Mouse (Mus musculus) hindlimb bud, embryonic 11.5 days (tissue): ENCODE data around the gene Olfr1099.

Experiments used
- DNase-seq: peaks from one replicate; pipeline ENCODE4 v3.0.0-alpha.2; 2012; ENCODE audit warnings: low read depth, low spot score; ENCODE audit errors: extremely low spot score

Gene Olfr1099

DNA sequence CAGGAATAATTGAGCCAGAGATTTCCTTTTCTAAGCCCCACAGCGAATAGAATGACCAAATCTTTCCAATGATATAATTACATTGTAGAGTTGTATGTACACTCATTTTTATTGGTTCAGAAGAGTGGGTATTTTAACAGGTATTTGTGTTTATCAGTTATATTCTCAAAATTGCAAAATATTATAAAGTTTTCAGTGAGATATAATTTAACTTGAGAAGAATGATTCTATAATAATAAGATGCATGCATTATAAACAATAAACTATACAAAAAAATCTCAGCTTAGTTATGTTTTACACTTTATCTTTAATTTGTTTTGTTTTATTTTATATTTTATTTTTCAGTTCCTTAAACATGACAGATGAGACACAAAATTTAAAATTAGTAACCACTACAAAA lies at the start of gene Olfr1099:
Olfr1099 (minus strand) TSS at position 101 of the 400 bp plus-strand sequence.
- DNase-seq = no peak

DNA sequence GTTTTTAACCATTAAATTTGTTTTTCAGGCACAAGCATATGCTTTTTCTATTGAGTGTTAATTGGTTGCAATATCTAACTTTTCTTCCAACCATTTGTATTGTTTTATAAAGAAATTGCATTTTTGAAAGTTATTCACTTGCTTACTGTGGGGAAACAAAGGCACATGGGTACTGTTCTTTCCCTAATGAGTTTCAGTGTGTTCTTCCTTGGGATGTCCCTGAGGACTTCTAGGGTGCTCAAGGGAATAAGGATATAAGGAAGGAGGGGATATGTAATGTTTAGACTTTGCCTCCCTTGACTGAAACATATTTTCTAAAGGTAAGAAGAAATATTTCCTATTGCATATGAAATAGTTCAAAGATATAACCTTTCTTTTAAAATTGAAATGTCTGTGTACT lies 37.6 kb upstream of the Olfr1099 start, which contains the start of gene Olfr1102:
Olfr1102 (plus strand) TSS at position 301 of the 400 bp plus-strand sequence.
- DNase-seq = no peak

DNA sequence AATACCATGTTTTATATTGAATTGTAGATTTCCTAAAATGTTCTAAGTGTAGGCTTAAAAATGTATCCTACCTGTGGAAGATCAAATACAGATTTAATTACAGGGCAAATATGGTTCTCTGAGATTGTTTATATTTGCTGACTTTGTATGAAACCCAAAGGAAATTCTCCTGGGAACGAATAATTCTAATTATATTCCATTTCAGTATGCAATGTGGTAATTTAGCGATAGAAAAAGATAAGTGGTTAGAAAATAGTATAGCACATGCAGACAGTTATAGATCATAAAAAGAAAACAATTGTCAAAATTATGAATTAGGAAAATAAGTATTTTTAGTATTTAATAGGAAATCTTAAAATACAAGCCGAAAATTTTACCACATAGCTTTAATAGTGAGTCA lies 30.6 kb upstream of the Olfr1099 start, which contains the start of gene Olfr1101:
Olfr1101 (minus strand) TSS at position 101 of the 400 bp plus-strand sequence.
- no peak for DNase-seq

DNA sequence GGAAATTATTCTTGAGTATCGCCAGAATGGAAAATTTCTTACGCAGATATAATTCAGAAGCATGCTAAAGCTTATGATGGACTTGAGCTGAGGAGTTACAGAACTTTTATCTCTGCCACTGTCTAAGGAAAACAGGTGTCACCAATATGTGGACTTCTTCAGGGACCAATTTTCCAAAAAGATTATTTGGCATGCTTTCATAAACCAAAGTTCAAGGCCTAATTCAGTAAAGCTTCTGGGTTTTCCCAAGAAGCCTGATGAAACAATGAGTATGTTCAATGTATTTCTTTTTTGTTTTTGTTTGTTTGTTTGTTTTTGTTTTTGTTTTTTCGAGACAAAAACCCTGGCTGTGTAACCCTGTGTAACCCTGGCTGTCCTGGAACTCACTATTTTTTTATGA lies 19.4 kb upstream of the Olfr1099 start, which contains the start of gene Olfr1100:
Olfr1100 (minus strand) TSS at position 101 of the 400 bp plus-strand sequence.
- no peak for DNase-seq

GRCm38 (mm10) chr2:86926557-86926956 lies 33.9 kb downstream of the Olfr1099 start:
- DNase-seq = no peak

DNA sequence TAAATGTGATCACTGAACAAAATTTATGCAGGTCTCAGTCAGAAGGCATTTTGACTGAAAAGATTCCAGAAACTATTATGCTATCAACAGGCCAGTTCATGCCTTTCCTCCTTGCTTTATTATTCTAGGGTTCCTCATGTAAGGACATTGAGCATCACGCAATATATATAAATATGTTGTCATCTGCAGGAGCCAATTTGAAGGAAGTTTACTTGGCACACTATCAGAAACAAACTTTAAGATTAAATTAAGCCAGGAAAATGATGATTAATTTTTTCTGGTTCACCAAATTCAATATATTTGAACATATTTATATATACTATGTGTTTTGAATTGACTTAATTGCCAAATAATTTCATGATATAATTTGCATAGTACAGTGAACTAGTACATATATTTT lies 36.0 kb downstream of the Olfr1099 start, which contains the start of gene Olfr1098:
Olfr1098 (minus strand) TSS at position 101 of the 400 bp plus-strand sequence.
- DNase-seq = no peak

GRCm38 (mm10) chr2:86905647-86906046 lies 54.8 kb downstream of the Olfr1099 start:
- DNase-seq = no peak
